Mouse (Mus musculus) olfactory bulb, adult 2 months (tissue): ENCODE measurements around the gene Def8. TPM values are rescaled to one million over a fixed set of nuclear protein-coding genes. Genes with fewer than 3 reads are reported as not detected.

Source experiments
- H3K27ac ChIP-seq: fragments of 200-500 bp; 2 replicates; pipeline ENCODE4 v1.5.1; 2012; ENCODE audit warnings: low read depth, low read length; ENCODE audit not compliant: insufficient read depth
- H3K4me1 ChIP-seq: fragments of 200-500 bp; 2 replicates; pipeline ENCODE4 v1.6.1; 2012; ENCODE audit warnings: low read length; ENCODE audit not compliant: control insufficient read depth, insufficient read depth
- H3K4me3 ChIP-seq: fragments of 200-500 bp; 2 replicates; pipeline ENCODE4 v1.5.1; 2012; ENCODE audit warnings: mild to moderate bottlenecking, low read depth, low read length, moderate library complexity; ENCODE audit not compliant: insufficient read depth
- CTCF ChIP-seq: fragments of 200-500 bp; IDR thresholded peaks from 2 replicates; pipeline ENCODE4 v1.5.1; 2012; ENCODE audit warnings: low read depth, mild to moderate bottlenecking, low read length, moderate library complexity; ENCODE audit not compliant: insufficient read depth
- POLR2A ChIP-seq: fragments of 200-500 bp; IDR thresholded peaks from 2 replicates; pipeline ENCODE4 v1.6.1; 2012; ENCODE audit warnings: mild to moderate bottlenecking, low read depth, low read length, moderate library complexity; ENCODE audit not compliant: insufficient read depth
- WGBS: fragments of 180-500 bp; shearing (Covaris S2); methylation state at CpG from one replicate; pipeline ENCODE4 v1.1.7; 2018; 5-methylcytosine and 5-hydroxymethylcytosine counted together
- polyA plus RNA-seq: library from polyadenylated mRNA; stranded (reverse); fragments of >200 nt; gene quantifications from 2 replicates; pipeline ENCODE4 v1.2.4, GENCODE M21; 2012; ENCODE audit warnings: low replicate concordance; ENCODE audit not compliant: missing spikeins, insufficient read depth, insufficient read length

Def8 gene
- polyA plus RNA-seq, 1 experiment: not detected

DNA sequence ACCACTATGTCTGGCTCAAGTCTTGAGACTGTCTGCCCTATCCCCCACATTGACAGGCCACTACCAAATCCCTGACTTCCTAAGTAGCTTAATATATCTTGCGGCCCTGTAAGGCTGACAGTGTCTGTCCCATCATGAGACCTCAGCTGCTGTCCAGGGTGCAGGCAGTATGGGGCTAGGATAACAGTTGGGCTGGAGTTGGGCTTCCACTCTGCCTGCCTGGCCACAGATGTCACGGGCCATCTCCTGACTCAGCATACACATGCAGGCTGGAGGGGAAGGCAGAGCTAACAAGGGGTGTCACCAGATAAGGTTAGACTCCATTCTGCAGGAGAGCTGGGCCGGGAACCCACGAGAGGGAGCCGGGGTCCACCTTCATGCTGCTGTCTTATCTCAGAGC is 83.8 kb downstream of the Def8 start:
- peaks cover 18% of the 10 kb centered on the region for H3K4me1 ChIP-seq
- TF ChIP-seq POLR2A (no peak), CTCF (no peak)
- no peak overlapping the region for H3K27ac ChIP-seq
- WGBS: 97% methylated on average over 5 of the region's 5 CpGs
- no peak overlapping the region for H3K4me3 ChIP-seq

DNA sequence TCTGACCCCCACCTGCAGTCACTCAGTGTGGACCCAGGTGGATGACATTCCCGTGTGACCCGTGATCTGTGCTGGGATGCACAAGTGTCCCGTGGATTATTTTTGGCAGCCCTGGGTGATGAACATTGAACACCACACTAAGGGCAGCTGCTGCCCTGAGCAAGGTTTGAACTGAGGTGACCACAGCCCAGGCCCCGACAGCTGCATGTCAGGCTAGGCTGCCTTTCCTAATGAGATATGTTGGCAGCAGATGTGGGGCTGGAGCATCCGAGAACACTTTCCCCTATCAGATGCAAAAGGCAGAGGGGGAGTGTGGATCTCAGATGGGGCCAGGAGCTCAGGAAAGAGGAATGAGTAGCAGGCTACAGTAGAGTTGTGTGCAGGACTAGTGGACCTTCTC is 87.5 kb downstream of the Def8 start:
- Histone ChIP-seq H3K27ac (no peak overlapping the region), H3K4me3 (no peak overlapping the region), H3K4me1 (peaks cover 23% of the 10 kb centered on the region)
- TF ChIP-seq CTCF (no peak), POLR2A (no peak)
- WGBS: 76% methylated on average over 5 of the region's 5 CpGs

Other genes starting within 250 kb of the Def8 start
- gene Dpep1, start 237.3 kb upstream of the Def8 start, polyA plus RNA-seq: not detected in 2 replicates
- not detected in 2 replicates for gene Chmp1a, start 210.8 kb upstream of the Def8 start, polyA plus RNA-seq
- not detected in 2 replicates for gene Spata33, start 210.7 kb upstream of the Def8 start, polyA plus RNA-seq
- gene Cdk10, start 198.7 kb upstream of the Def8 start, polyA plus RNA-seq: not detected in 2 replicates
- not detected in 2 replicates for gene Spata2l, start 187.3 kb upstream of the Def8 start, polyA plus RNA-seq
- not detected in 2 replicates for gene Zfp276, start 169.3 kb upstream of the Def8 start, polyA plus RNA-seq
- gene Vps9d1, start 169.2 kb upstream of the Def8 start, polyA plus RNA-seq: not detected in 2 replicates
- not detected in 2 replicates for gene Fanca, start 105.0 kb upstream of the Def8 start, polyA plus RNA-seq
- not detected in 2 replicates for gene Spire2, start 90.8 kb upstream of the Def8 start, polyA plus RNA-seq
- 373 and 551 TPM in 2 replicates for gene Tcf25, start 49.8 kb upstream of the Def8 start, polyA plus RNA-seq
- gene Mc1r, start 16.4 kb upstream of the Def8 start, polyA plus RNA-seq: not detected in 2 replicates
- gene Tubb3, start 12.1 kb upstream of the Def8 start, polyA plus RNA-seq: not detected in 2 replicates
- gene Afg3l1, start 54.4 kb downstream of the Def8 start, polyA plus RNA-seq: not detected in 2 replicates
- not detected in 2 replicates for gene Dbndd1, start 91.9 kb downstream of the Def8 start, polyA plus RNA-seq
- gene Gas8, start 95.3 kb downstream of the Def8 start, polyA plus RNA-seq: not detected in 2 replicates
- gene Rhou, start 230.4 kb downstream of the Def8 start, polyA plus RNA-seq: not detected in 2 replicates